Mouse (Mus musculus): Measurements from ENCODE around the gene Zc3h7b. TPM values are rescaled to one million over a fixed set of nuclear protein-coding genes. Genes with fewer than 3 reads are reported as not detected.
A peak's percentile ranks its signal among the peaks of the same experiment; 100 is the strongest.
"Not testable (repeated sequence)": the region's sequence is repeated elsewhere in the genome, so short reads cannot be mapped to it uniquely, and the experiment has no call there.

Zc3h7b gene
- polyA plus RNA-seq (2014; fragmentation: Nextera tagmentation; extraction: Ambion mirVana), result 45.6 and 46.1 TPM in 2 replicates

GRCm38 (mm10) chr15:81744992-81745600 is at the start of gene Zc3h7b, which contains the start of gene Rangap1:
Gene Zc3h7b, plus strand, starts transcription at chr15:81745057.
Gene Rangap1, minus strand, starts transcription at chr15:81745530.
- peak within 1 kb of the TSS; percentile 82 for H3K4me2 ChIP-seq
- WGBS, result under 1% methylated on average over 64 of the region's 65 CpGs
- ATAC-seq (ENCODE audit: insufficient read depth), result peak; percentile 84

GRCm38 (mm10) chr15:81697175-81697574 is 47.7 kb upstream of the Zc3h7b start, which contains the start of gene Chadl:
Gene Chadl, minus strand, starts transcription at chr15:81697287.
- WGBS, result 69% methylated on average over 7 of the region's 7 CpGs
- Histone ChIP-seq H3K27me3 (ENCODE audit: insufficient read depth, low read length) (peaks cover 36% of the 10 kb centered on the region), H3K4me1 (ENCODE audit: insufficient read depth) (no peaks in the 10 kb centered on the region), H3K9ac (no peak within 1 kb of the TSS), H3K9me3 (ENCODE audit: low read depth, low read length) (no peaks in the 10 kb centered on the region), H3K27ac (ENCODE audit: low read depth) (no peak within 1 kb of the TSS), H3K36me3 (ENCODE audit: insufficient read depth) (peaks cover 1% of the 10 kb centered on the region; the same call in 1 of the 2 replicates), H3K4me3 (ENCODE audit: low read depth, low read length) (no peak within 1 kb of the TSS), H3K4me2 (no peak within 1 kb of the TSS)
- no peak for TF ChIP-seq CTCF (IDR thresholded peaks at IDR 0.05; ENCODE audit: low read depth)
- DNase-seq, result peak; percentile 7
- ATAC-seq (ENCODE audit: insufficient read depth), result no peak

More at GRCm38 (mm10) chr15:81744992-81745600, at the start of gene Zc3h7b, which contains the start of gene Rangap1:
- peak; percentile 85 for DNase-seq
- peaks cover 4% of the 10 kb centered on the region; the same call in 1 of the 2 replicates for H3K4me1 ChIP-seq (ENCODE audit: insufficient read depth)
- H3K9me3 ChIP-seq (ENCODE audit: low read depth, low read length), result no peaks in the 10 kb centered on the region
- peak within 1 kb of the TSS; percentile 91 for H3K4me3 ChIP-seq (ENCODE audit: low read depth, low read length)
- peak within 1 kb of the TSS; percentile 94 for H3K27ac ChIP-seq (ENCODE audit: low read depth)
- TF ChIP-seq CTCF (IDR thresholded peaks at IDR 0.05; ENCODE audit: low read depth), result no peak; the same call in 1 of the 2 replicates
- no peaks in the 10 kb centered on the region for H3K27me3 ChIP-seq (ENCODE audit: insufficient read depth, low read length)
- peak within 1 kb of the TSS; percentile 98 for H3K9ac ChIP-seq
- H3K36me3 ChIP-seq (ENCODE audit: insufficient read depth), result no peaks in the 10 kb centered on the region

DNA sequence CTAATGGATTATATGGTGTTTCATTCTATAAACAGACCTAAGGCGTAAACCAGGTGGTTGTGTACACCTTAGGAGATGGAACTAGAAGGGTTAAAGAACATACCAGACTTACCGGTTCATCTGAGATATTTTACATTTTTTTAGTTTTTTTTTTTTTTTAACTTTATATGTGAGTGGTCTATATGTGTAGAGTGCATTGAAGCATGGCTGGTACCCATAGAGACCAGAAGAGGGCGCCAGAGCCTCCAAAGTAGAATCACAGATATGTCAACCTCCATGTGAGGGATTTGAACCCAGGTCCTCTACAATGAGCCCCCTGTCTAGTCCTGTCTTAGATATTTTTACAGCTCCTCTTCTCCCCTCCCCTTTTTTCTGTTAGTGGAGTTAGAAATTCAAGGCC is 47.0 kb upstream of the Zc3h7b start:
- WGBS, result 38% methylated on average over 3 of the region's 3 CpGs
- ATAC-seq (ENCODE audit: insufficient read depth) (no peak), DNase-seq (peak; percentile 70)
- Histone ChIP-seq H3K27ac (ENCODE audit: low read depth) (no peak overlapping the region), H3K4me1 (ENCODE audit: insufficient read depth) (no peaks in the 10 kb centered on the region), H3K36me3 (ENCODE audit: insufficient read depth) (peaks cover 8% of the 10 kb centered on the region), H3K27me3 (ENCODE audit: insufficient read depth, low read length) (peaks cover 29% of the 10 kb centered on the region), H3K4me2 (no peak overlapping the region), H3K9me3 (ENCODE audit: low read depth, low read length) (no peaks in the 10 kb centered on the region), H3K4me3 (ENCODE audit: low read depth, low read length) (no peak overlapping the region), H3K9ac (no peak overlapping the region)
- peak; percentile 53 for TF ChIP-seq CTCF (IDR thresholded peaks at IDR 0.05; ENCODE audit: low read depth)

DNA sequence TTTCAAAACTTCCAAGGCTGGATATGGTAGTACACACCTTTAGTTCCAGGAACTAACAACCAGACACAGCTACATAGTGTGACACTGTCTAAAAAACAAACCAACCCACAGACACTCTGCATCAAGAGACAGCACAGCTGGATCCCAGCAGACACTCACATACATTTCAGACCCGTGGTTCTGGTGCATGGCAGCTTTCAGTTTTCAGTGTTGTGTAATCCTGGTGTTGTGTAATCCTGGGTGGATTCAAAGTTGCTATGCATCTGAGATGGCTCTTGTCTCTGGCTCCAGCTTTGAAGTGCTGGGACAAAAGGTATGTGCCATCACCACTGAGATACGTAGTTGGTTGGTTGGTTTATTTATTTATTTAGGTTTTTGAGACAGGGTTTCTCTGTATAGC is 46.3 kb upstream of the Zc3h7b start:
- ATAC-seq (ENCODE audit: insufficient read depth) (no peak), DNase-seq (peak; percentile 38)
- Histone ChIP-seq H3K36me3 (ENCODE audit: insufficient read depth) (peaks cover 15% of the 10 kb centered on the region), H3K4me3 (ENCODE audit: low read depth, low read length) (no peak overlapping the region), H3K27ac (ENCODE audit: low read depth) (no peak overlapping the region), H3K4me1 (ENCODE audit: insufficient read depth) (no peaks in the 10 kb centered on the region), H3K9ac (no peak overlapping the region), H3K4me2 (no peak overlapping the region), H3K9me3 (ENCODE audit: low read depth, low read length) (no peaks in the 10 kb centered on the region), H3K27me3 (ENCODE audit: insufficient read depth, low read length) (peaks cover 23% of the 10 kb centered on the region)
- TF ChIP-seq CTCF (IDR thresholded peaks at IDR 0.05; ENCODE audit: low read depth), result no peak
- WGBS, result 45% methylated on average over 2 of the region's 2 CpGs

- no peaks in the 10 kb centered on the region for H3K9me3 ChIP-seq (ENCODE audit: low read depth, low read length)
- no peak overlapping the region for H3K27ac ChIP-seq (ENCODE audit: low read depth)
- 71% methylated on average over 2 of the region's 2 CpGs for WGBS
- H3K4me3 ChIP-seq (ENCODE audit: low read depth, low read length), result no peak overlapping the region
- no peak for TF ChIP-seq CTCF (IDR thresholded peaks at IDR 0.05; ENCODE audit: low read depth)
- peaks cover 31% of the 10 kb centered on the region for H3K36me3 ChIP-seq (ENCODE audit: insufficient read depth)
- DNase-seq (no peak), ATAC-seq (ENCODE audit: insufficient read depth) (no peak)
- peaks cover 6% of the 10 kb centered on the region; the same call in 1 of the 2 replicates for H3K27me3 ChIP-seq (ENCODE audit: insufficient read depth, low read length)
- H3K9ac ChIP-seq, result no peak overlapping the region
- H3K4me2 ChIP-seq, result no peak overlapping the region
- H3K4me1 ChIP-seq (ENCODE audit: insufficient read depth), result no peaks in the 10 kb centered on the region
These were observed 44.7 kb upstream of the Zc3h7b start for GRCm38 (mm10) chr15:81700161-81700560.

DNA sequence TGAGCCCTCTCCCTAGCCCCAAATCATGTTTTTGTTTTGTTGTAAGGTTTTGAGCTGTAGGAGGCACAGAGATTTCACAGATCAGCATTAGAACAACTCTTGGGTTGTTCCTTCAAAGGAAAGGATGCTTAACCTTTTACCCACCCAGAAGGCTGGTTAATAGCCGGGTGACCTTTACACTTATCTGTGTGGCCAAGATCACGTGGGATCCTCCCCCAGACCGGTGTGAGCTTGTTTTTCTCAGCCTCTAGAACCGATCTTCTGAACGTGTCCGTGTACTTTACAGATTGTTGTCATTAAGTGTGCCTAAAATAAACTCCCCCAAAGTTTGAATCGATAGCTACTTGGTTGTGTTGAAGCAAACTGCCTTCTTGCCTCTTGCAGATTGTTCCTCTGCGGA is 44.3 kb upstream of the Zc3h7b start:
- TF ChIP-seq CTCF (IDR thresholded peaks at IDR 0.05; ENCODE audit: low read depth), result no peak
- Histone ChIP-seq H3K9me3 (ENCODE audit: low read depth, low read length) (no peaks in the 10 kb centered on the region), H3K4me1 (ENCODE audit: insufficient read depth) (no peaks in the 10 kb centered on the region), H3K27me3 (ENCODE audit: insufficient read depth, low read length) (peaks cover 4% of the 10 kb centered on the region; the same call in 1 of the 2 replicates), H3K36me3 (ENCODE audit: insufficient read depth) (peaks cover 35% of the 10 kb centered on the region), H3K4me2 (no peak overlapping the region), H3K27ac (ENCODE audit: low read depth) (no peak overlapping the region), H3K4me3 (ENCODE audit: low read depth, low read length) (no peak overlapping the region), H3K9ac (no peak overlapping the region)
- no peak for DNase-seq
- ATAC-seq (ENCODE audit: insufficient read depth), result no peak
- WGBS, result 56% methylated on average over 8 of the region's 8 CpGs

DNA sequence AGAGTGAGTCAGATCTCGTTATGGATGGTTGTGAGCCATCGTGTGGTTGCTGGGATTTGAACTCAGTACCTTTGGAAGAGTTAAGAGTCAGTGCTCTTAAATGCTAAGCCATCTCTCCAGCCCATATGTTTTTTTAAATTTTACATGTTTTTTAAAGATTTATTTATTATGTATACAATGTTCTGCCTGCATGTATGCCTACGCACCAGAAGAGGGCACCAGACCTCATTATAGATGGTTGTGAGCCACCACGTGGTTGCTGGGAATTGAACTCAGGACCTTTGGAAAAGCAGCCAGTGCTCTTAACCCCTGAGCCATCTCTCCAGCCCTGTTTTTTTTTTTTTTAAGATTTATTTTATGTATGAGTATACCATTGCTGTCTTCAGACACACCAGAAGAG is 43.5 kb upstream of the Zc3h7b start:
- H3K27me3 ChIP-seq (ENCODE audit: insufficient read depth, low read length); H3K9ac ChIP-seq; DNase-seq; H3K4me3 ChIP-seq (ENCODE audit: low read depth, low read length); H3K4me1 ChIP-seq (ENCODE audit: insufficient read depth); H3K27ac ChIP-seq (ENCODE audit: low read depth); H3K4me2 ChIP-seq; H3K9me3 ChIP-seq (ENCODE audit: low read depth, low read length); ATAC-seq (ENCODE audit: insufficient read depth): not testable (repeated sequence)
- 75% methylated on average over 4 of the region's 4 CpGs for WGBS
- H3K36me3 ChIP-seq (ENCODE audit: insufficient read depth), result peaks cover 43% of the 10 kb centered on the region
- TF ChIP-seq CTCF (IDR thresholded peaks at IDR 0.05; ENCODE audit: low read depth), result peak; percentile 36; the same call in 1 of the 2 replicates
